Mouse (Mus musculus) adrenal gland, postnatal 10 days (tissue): ENCODE data around the gene Wdr75. TPM values are rescaled to one million over a fixed set of nuclear protein-coding genes. Genes with fewer than 3 reads are reported as not detected.

Experiments
- DNase-seq: peaks from one replicate; pipeline ENCODE4 v3.0.0; 2021; ENCODE audit warnings: mixed read lengths
- long read RNA-seq, 2 experiments: library from polyadenylated mRNA; stranded (forward); transcript quantifications; one replicate each; pipeline ENCODE4 v2.0.0; 2021
- total RNA-seq, 2 experiments: library from RNA; stranded (reverse); gene quantifications; 2 replicates each; pipeline ENCODE4 v1.2.3; 2021

Wdr75 gene
- 10 to 100 TPM; 41.5 to 42.9 TPM for total RNA-seq
- long read RNA-seq, experiment 1, transcript Wdr75-201 (21 exons, 2,953 nt) = major isoform, 39 of 51 reads
- long read RNA-seq, experiment 1, partial matches to known transcripts = 8 of 51 reads
- long read RNA-seq, experiment 1, other reads (novel, unspliced or antisense) = 4 of 51 reads
- long read RNA-seq, experiment 2, transcript Wdr75-201 (21 exons, 2,953 nt) = major isoform, 13 of 17 reads
- long read RNA-seq, experiment 2, partial matches to known transcripts = 0 of 17 reads
- long read RNA-seq, experiment 2, other reads (novel, unspliced or antisense) = 4 of 17 reads

- DNase-seq = peak; percentile 96
Measured at GRCm38 (mm10) chr1:45794969-45795908, at the start of gene Wdr75. Gene Wdr75, plus strand, starts transcription at chr1:45795166.

GRCm38 (mm10) chr1:45755902-45756301 lies 39.1 kb upstream of the Wdr75 start:
- DNase-seq = no peak

- DNase-seq = no peak
Measured at GRCm38 (mm10) chr1:45756707-45757106, 38.3 kb upstream of the Wdr75 start.

GRCm38 (mm10) chr1:45758011-45758410 lies 37.0 kb upstream of the Wdr75 start:
- no peak for DNase-seq

GRCm38 (mm10) chr1:45760667-45761467 lies 34.1 kb upstream of the Wdr75 start:
- no peak for DNase-seq

GRCm38 (mm10) chr1:45761468-45761795 lies 33.5 kb upstream of the Wdr75 start:
- no peak for DNase-seq

- DNase-seq = peak; percentile 14
Measured at GRCm38 (mm10) chr1:45765678-45766077, 29.3 kb upstream of the Wdr75 start.

- peak; percentile 87 for DNase-seq
Measured at GRCm38 (mm10) chr1:45766123-45766522, 28.8 kb upstream of the Wdr75 start.

- DNase-seq = peak; percentile 62
Measured at GRCm38 (mm10) chr1:45767533-45767932, 27.4 kb upstream of the Wdr75 start.

GRCm38 (mm10) chr1:45769321-45769720 lies 25.6 kb upstream of the Wdr75 start:
- no peak for DNase-seq

- no peak for DNase-seq
Measured at GRCm38 (mm10) chr1:45770051-45770450, 24.9 kb upstream of the Wdr75 start.

GRCm38 (mm10) chr1:45780606-45781288 lies 14.2 kb upstream of the Wdr75 start:
- no peak for DNase-seq

GRCm38 (mm10) chr1:45816889-45817288 lies 21.9 kb downstream of the Wdr75 start:
- peak; percentile 46 for DNase-seq

GRCm38 (mm10) chr1:45818564-45818963 lies 23.6 kb downstream of the Wdr75 start:
- no peak for DNase-seq

- no peak for DNase-seq
Measured at GRCm38 (mm10) chr1:45824441-45824840, 29.5 kb downstream of the Wdr75 start.

- peak; percentile 82 for DNase-seq
Measured at GRCm38 (mm10) chr1:45825140-45825539, 30.2 kb downstream of the Wdr75 start.

- DNase-seq = no peak
Measured at GRCm38 (mm10) chr1:45825630-45826029, 30.7 kb downstream of the Wdr75 start.

GRCm38 (mm10) chr1:45826148-45826547 lies 31.2 kb downstream of the Wdr75 start:
- no peak for DNase-seq

GRCm38 (mm10) chr1:45826796-45827195 lies 31.8 kb downstream of the Wdr75 start:
- no peak for DNase-seq

- DNase-seq = no peak
Measured at GRCm38 (mm10) chr1:45830453-45831206, 35.7 kb downstream of the Wdr75 start.
